Mouse (Mus musculus): ENCODE results near the gene Ppil4.

Gene Ppil4

DNA sequence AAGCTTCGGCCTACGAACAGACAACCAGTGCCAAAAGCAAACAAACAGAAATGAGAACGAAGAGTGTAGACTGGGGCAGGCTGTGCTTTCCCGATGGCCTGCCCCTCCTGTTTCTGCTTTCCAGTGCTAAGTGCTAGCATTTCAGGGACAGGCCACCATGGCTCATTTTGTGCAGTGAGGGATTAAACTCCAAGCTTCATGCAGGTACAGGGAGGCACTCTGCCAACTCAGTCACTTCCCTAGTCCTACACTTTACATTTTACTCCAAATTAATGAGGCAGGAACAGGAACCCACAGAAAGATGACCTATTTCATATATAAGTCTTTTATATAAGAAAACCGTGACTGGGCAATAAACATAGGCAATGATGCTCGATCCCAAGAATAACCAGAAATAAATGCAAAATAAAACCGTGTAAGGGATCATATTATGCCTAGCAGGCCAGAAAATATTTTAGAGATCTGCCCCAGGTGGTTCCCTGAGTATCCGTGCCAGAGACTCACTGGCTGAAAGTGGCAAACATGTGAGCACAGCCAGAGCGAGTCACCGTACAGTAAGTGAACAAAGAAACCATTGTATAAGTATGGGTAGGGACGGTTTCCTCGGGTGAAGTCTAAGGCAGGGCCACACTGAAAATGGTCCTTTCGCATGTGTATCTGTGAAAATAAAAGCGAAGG is 68.7 kb downstream of the Ppil4 start:
- DNase-seq (ENCODE audit: low spot score): no peak

DNA sequence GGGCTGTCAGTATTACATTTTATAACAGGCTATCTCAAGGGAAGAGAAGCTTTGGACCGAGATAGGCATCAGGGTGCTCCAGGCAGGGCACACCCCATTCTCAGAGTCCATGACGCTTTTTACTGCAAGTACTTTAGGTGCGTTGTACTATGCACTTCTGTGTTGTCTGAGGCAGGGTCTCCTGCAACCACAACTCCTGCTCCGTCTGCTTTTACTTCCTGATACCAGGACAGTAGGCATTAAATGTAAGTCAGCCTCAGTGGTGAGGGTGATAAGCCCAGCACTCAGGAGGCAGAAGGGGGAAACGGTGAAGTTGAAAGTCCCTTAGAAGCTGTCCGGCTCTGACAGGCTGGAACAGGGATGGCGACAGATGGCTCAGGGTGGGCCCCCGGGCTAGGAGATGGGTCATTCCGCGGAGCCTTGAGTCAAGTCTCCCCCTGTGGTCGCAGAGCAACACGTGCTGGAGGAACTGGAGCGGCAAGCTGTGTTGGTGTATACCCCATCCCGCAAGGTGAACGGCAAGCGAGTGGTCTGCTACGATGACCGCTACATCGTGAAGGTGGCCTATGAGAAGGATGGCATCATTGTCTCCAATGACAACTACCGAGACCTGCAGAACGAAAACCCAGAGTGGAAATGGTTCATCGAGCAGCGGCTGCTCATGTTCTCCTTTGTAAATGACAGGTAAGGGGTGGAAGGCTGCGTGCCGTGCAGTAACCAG is 69.4 kb downstream of the Ppil4 start:
- DNase-seq (ENCODE audit: low spot score): no peak

DNA sequence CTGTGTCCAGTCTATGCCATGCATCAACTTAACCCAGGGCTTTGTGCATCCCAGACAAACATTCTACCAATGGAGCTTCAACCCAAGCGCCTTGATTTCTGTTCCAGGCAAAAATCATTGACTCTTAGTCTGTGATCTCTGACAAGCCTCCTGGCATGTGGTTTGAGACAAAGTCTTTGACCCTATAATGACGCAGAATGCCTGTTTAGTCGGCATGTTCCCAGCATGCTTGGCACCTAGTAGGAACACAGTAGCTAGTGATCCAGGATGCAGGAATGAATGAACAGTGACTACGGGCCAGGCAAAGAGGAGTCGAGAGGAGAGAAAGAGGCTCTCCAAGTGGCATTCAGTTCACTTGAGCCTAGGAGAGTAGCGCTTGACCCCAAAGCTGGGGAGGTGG is 70.7 kb downstream of the Ppil4 start:
- no peak for DNase-seq (ENCODE audit: low spot score)

DNA sequence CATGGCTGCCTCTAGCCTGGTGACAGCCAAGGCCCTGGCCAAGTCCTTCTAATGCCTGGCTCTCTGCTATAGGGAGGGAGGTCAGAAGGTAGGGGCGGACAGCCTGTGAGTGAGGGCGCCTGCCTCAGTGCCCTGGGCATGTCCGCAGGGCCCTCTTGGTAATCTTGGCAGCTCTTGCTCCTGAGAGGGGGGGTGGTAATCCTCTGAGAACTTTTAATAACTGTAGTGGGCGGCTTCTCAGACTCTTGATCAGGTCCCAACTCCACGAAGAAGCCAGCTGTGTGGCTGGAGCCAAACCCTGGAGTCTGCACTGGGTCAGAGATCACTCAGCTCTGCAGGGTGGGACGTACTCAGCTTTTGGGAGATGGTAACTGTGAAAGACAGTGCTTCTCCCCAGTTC is 71.5 kb downstream of the Ppil4 start:
- no peak for DNase-seq (ENCODE audit: low spot score)

DNA sequence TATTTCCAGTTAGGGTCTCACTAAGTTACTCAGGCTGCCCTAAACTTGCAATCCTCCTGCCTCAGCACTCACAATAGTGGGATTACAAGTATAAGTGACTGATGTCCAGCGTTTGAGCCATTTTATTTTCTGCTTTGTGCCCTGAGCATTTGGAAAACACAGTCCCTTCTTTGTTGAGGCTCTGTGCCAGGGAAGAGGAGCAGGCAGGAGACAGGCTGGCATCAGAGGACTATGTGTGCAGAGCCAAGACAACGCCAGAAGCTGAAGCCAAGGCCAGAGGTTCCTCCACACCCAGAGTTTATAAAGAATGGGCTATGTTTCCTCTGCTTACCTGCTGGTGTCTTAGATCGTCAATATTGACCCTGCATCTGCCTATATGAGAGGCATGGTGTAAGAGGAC is 72.1 kb downstream of the Ppil4 start:
- no peak for DNase-seq (ENCODE audit: low spot score)

DNA sequence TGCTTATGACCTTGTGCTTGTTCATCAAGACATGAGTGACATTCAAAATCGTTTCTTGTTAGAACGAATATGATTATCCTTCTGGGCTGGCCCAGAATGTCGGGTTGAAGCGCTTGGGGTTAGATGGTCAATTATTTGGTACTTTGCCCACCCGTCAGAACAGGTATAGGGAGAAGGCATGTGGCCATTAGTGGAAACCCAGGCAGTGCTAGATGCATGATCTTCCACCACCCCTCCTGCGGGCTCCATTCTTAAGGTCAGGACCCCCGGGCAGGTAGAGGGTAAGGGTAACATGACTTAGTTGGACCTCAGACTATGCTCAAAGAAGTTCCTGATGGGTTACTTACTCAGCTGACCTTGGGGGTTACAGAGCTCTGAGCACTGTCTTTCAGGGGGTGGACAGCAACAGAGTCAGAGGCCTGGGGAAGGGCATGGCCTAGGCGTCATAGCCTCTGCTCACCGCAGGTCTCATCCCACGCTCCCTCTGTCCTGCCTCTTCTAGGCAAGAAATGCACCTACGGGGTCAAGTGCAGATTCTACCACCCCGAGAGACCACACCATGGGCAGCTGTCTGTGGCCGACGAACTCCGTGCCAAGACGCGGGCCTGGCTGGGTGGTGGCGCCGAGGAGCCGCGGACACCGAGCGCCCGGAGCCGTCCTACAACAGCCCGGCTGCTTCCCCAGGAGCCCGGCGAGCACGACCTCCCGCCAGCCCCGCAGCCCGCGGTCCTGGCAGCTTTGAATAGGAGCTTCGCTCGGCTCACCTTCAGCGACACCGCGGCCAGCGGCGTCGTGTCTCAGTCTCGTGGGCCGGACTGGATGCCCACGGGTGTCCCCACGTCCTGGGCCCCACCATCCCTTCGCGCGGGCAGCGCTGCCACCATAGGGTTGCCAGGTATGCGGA is 74.3 kb downstream of the Ppil4 start:
- peak; percentile 51 for DNase-seq (ENCODE audit: low spot score)

DNA sequence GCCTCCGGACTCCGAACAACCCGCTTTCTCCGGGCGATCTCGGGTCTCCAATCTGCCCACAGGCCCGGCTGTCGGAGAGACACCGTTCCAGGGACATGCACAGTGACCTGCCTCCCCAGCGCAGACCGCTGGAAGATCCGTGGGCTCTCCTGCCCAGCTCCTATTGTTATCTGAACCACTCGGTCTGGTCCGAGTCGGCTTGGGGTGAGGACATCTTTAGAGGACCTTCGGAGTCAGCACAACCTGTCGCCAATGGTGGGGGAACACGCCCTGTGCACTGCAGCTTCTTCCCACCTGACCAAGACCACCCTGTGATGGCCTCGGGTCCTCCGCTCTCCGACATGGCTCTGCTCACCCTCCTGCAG is 75.0 kb downstream of the Ppil4 start:
- no peak for DNase-seq (ENCODE audit: low spot score)

DNA sequence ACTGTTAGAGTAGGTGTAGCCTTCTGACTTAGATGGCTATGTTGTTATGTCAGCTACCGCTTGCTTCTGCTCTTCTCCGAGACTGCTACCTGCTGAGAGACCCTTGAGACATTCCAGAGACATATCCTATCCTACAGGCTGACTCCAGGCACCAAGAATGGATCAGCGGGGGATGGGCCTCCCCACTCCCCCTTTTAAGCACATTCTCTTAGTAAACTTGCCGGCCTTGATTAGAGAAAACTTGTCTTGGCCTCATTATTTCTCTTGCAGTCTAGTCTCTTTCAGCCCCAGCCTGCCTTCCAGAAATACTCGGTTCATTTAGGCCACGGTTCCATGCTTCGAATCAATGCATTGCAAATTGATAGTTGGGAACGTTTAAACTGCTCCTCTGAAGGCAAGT is 77.1 kb downstream of the Ppil4 start:
- no peak for DNase-seq (ENCODE audit: low spot score)

DNA sequence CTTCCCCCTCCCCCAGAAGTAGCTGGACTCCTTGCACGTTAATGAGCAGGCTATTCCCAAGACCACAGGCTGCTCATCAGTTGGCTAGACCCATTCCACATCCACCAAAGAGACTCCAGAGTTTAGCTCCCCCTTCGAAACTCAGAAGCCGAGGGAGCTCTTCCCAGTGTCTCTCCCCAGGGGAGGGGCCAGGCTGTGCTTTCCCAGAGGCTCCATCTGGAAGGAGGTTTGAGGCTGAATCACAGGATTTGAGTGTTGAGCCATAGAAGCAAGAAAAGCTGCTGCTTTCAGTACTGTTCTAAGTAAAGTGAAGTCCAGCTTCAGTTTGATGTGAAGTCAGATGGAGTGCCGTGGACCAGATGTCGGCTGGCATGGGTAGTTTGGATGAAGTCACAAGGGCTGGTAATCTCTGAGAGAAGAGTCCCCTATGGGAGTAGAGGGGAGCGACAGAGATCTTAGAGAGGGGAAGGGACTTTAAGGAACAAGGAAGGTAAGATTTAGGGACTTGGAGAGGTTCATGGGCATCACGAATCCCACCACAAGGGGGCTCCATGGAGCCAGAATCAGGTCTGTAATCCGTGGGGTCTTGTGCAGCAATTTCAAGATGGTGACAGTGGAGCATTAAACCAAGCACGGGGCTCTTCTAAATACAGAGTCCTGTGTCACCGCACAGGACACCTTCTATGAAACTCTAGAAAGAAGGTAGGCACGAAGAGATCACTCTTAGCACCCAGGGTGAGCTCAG is 78.1 kb downstream of the Ppil4 start:
- DNase-seq (ENCODE audit: low spot score): no peak

DNA sequence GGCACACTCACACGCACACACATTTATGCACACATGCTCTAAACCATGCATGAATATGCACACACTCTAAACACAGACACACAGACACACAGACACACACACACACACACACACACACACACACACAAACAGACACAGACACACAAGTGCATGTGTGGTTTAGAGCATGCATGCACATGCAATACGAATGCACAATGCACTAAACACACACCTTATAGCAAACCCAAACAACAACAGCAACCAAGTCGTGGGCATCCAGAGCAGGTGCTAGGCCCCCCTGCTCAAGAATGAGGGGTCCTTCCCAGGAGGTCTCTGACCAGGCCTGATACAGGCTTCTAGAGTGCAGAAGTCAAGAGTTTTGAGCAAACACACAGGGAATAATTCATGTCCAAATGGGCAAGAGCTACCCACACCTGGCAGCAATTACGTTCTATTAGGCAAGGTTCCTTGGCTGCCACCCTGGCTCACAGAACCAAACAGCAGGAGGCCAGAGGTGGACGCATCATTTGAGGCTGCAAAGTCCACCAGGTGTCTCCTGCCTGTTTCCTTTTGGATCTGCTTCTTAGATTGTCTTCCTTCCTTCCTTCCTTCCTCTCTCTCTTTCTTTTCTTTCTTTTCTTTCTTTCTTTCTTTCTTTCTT is 78.8 kb downstream of the Ppil4 start:
- DNase-seq (ENCODE audit: low spot score): no peak
